Mouse (Mus musculus) heart, adult 2 months (tissue): Measurements from ENCODE around the gene Mypn. TPM values are rescaled to one million over a fixed set of nuclear protein-coding genes. Genes with fewer than 3 reads are reported as not detected.

Experiments used
- DNase-seq, 2 experiments: peaks; one replicate each; pipeline ENCODE4 v3.0.0; 2021
- H3K27ac ChIP-seq: fragments of 200-600 bp; 2 replicates; pipeline ENCODE4 v1.8.1; 2022
- H3K27me3 ChIP-seq: fragments of 200-500 bp; 2 replicates; pipeline ENCODE4 v1.6.1; 2012; ENCODE audit warnings: mild to moderate bottlenecking, low read length, inconsistent platforms, mixed read lengths; ENCODE audit not compliant: control insufficient read depth, insufficient read depth
- H3K36me3 ChIP-seq: fragments of 200-500 bp; 2 replicates; pipeline ENCODE4 v1.6.1; 2012; ENCODE audit warnings: low read length, inconsistent platforms; ENCODE audit not compliant: control insufficient read depth, insufficient read depth
- H3K4me1 ChIP-seq: fragments of 200-500 bp; 2 replicates; pipeline ENCODE4 v1.6.1; 2011; ENCODE audit warnings: low read length; ENCODE audit not compliant: control insufficient read depth, insufficient read depth
- H3K4me3 ChIP-seq: fragments of 200-600 bp; 2 replicates; pipeline ENCODE4 v1.8.1; 2022
- H3K79me2 ChIP-seq: fragments of 200-500 bp; replicated peaks from 2 replicates; pipeline ENCODE4 v1.6.1; 2012; ENCODE audit warnings: mild to moderate bottlenecking, inconsistent platforms, low read length, moderate library complexity, mixed read lengths; ENCODE audit not compliant: control insufficient read depth, insufficient read depth
- H3K9ac ChIP-seq: fragments of 200-500 bp; 2 replicates; pipeline ENCODE4 v1.6.1; 2012; ENCODE audit warnings: low read depth, mild to moderate bottlenecking, control low read depth, inconsistent platforms, low read length, mixed read lengths
- CTCF ChIP-seq: fragments of 200-600 bp; IDR thresholded peaks from 2 replicates; pipeline ENCODE4 v1.8.1; 2022; ENCODE audit warnings: antibody characterized with exemption, mild to moderate bottlenecking, moderate library complexity
- EP300 ChIP-seq: fragments of 200-500 bp; IDR thresholded peaks from 2 replicates; pipeline ENCODE4 v1.6.1; 2011; ENCODE audit warnings: low read depth, low read length, control low read depth; ENCODE audit not compliant: insufficient read depth
- POLR2A ChIP-seq: fragments of 200-500 bp; IDR thresholded peaks from 2 replicates; pipeline ENCODE4 v1.6.1; 2011; ENCODE audit warnings: mild to moderate bottlenecking, low read depth, low read length, control low read depth; ENCODE audit not compliant: insufficient read depth
- WGBS: fragments of 180-500 bp; shearing (Covaris S2); methylation state at CpG from one replicate; pipeline ENCODE4 v1.1.7; 2018; 5-methylcytosine and 5-hydroxymethylcytosine counted together
- intact Hi-C: fragments of 180-260 bp; cut with DNase I; formaldehyde crosslinking; loops from one replicate; pipeline ENCODE4 v1.15.1; 2025
- polyA plus RNA-seq: library from polyadenylated mRNA; depleted of rRNA; stranded (reverse); fragments of >200 nt; gene quantifications from 2 replicates; pipeline ENCODE4 v1.2.3, GENCODE M21; 2012; rRNA removed
- total RNA-seq, 2 experiments: library from RNA; stranded (reverse); gene quantifications; 2 replicates each; pipeline ENCODE4 v1.2.3; 2021

The Mypn gene
- total and polyA plus RNA-seq, 3 experiments, result 32.1 to 110 (median 96.6) TPM

GRCm38 (mm10) chr10:63089103-63089757 is 114.5 kb downstream of the Mypn start:
- no peak overlapping the region for H3K27ac ChIP-seq
- no peaks in the 10 kb centered on the region for H3K27me3 ChIP-seq
- intact Hi-C loops, result no loop called here
- H3K36me3 ChIP-seq, result no peaks in the 10 kb centered on the region
- DNase-seq, result no peak
- H3K4me3 ChIP-seq, result peak overlapping the region; percentile 25; the same call in 1 of the 2 replicates
- TF ChIP-seq CTCF, result no peak
- no peak for TF ChIP-seq EP300
- TF ChIP-seq POLR2A, result no peak
- 65% methylated on average over 8 of the region's 8 CpGs for WGBS
- H3K79me2 ChIP-seq, result no peaks in the 10 kb centered on the region
- no peak overlapping the region for H3K9ac ChIP-seq
- peaks cover 2% of the 10 kb centered on the region; the same call in 1 of the 2 replicates for H3K4me1 ChIP-seq

- 78% methylated on average over 10 of the region's 10 CpGs for WGBS
- H3K27ac ChIP-seq, result no peak overlapping the region
- H3K9ac ChIP-seq, result no peak overlapping the region
- no peaks in the 10 kb centered on the region for H3K36me3 ChIP-seq
- no peaks in the 10 kb centered on the region for H3K79me2 ChIP-seq
- no peak for DNase-seq
- no peaks in the 10 kb centered on the region for H3K27me3 ChIP-seq
- TF ChIP-seq CTCF (no peak), EP300 (no peak), POLR2A (no peak)
- peaks cover 2% of the 10 kb centered on the region; the same call in 1 of the 2 replicates for H3K4me1 ChIP-seq
- H3K4me3 ChIP-seq, result no peak overlapping the region
- intact Hi-C loops, result no loop called here
Observed at GRCm38 (mm10) chr10:63086304-63086703, 117.4 kb downstream of the Mypn start.

DNA sequence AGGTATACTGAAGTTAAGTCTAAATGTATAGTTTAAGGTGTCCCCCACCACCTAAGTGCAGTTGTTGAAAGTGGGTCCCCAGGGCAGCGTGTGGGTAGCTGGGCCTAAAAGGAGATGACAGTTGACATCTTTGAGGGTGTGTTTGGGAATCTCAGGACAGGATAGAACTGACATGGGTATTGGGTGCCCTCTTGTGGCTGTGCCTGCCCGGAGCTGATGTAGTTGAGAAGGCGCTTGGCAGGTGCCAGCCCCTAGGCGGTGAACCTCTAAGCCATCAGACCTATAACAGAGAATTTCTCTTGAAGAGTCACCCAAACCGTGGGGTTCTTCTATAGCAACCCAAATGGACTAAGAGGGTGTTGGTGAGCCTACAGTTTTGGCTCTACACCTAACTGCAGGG is 137.8 kb downstream of the Mypn start:
- intact Hi-C loops, result loop anchor here (1.0 to 5.0 kb wide), 3 partner anchors 23 to 84 kb away; partner anchors contain the start of gene Rufy2
- TF ChIP-seq POLR2A, result 0 out of 2 replicates have a peak, but pooled peaks have one; percentile 17
- TF ChIP-seq EP300, result peak; percentile 89
- peak; percentile 96 for TF ChIP-seq CTCF

More for the DNA sequence above, 137.8 kb downstream of the Mypn start:
- Histone ChIP-seq H3K79me2 (no peaks in the 10 kb centered on the region), H3K4me3 (no peak overlapping the region), H3K27me3 (no peaks in the 10 kb centered on the region), H3K27ac (no peak overlapping the region), H3K36me3 (no peaks in the 10 kb centered on the region), H3K9ac (no peak overlapping the region), H3K4me1 (no peaks in the 10 kb centered on the region)
- peak; percentile 75 to 79 for DNase-seq
- WGBS, result 2% methylated on average over 5 of the region's 5 CpGs

Other genes starting within 250 kb of the Mypn start
- gene Rufy2, start 223.7 kb downstream of the Mypn start, total RNA-seq, result 1 to 10 TPM; 7.3 to 9.6 TPM
- 2.5 and 4.4 TPM in 2 replicates for gene Rufy2, start 223.7 kb downstream of the Mypn start, polyA plus RNA-seq
- 10 to 100 TPM; 33.5 to 34.5 TPM for gene Hnrnph3, start 179.7 kb downstream of the Mypn start, total RNA-seq
- gene Hnrnph3, start 179.7 kb downstream of the Mypn start, polyA plus RNA-seq, result 18.0 and 36.8 TPM in 2 replicates
- gene Pbld2, start 179.6 kb downstream of the Mypn start, total RNA-seq, result 1 to 10 TPM; 7.6 to 9.9 TPM
- 0.98 and 2.1 TPM in 2 replicates for gene Pbld2, start 179.6 kb downstream of the Mypn start, polyA plus RNA-seq
- gene Pbld1, start 143.8 kb downstream of the Mypn start, total RNA-seq, result 1 to 10 TPM in 1 of 2 experiments, under 1 TPM in 1; 0.89 to 1.5 TPM
- 1.0 and 1.2 TPM in 2 replicates for gene Pbld1, start 143.8 kb downstream of the Mypn start, polyA plus RNA-seq
- gene Atoh7, start 104.3 kb downstream of the Mypn start, total RNA-seq, result not detected
- gene Atoh7, start 104.3 kb downstream of the Mypn start, polyA plus RNA-seq, result not detected in 2 replicates
- gene Herc4, start 39.9 kb upstream of the Mypn start, total RNA-seq, result 10 to 100 TPM; 30.2 to 32.3 TPM
- gene Herc4, start 39.9 kb upstream of the Mypn start, polyA plus RNA-seq, result 13.1 and 28.8 TPM in 2 replicates
- gene Sirt1, start 177.8 kb upstream of the Mypn start, total RNA-seq, result 10 to 100 TPM; 10.4 to 11.5 TPM
- 2.5 and 5.8 TPM in 2 replicates for gene Sirt1, start 177.8 kb upstream of the Mypn start, polyA plus RNA-seq
- gene Dnajc12, start 178.5 kb upstream of the Mypn start, total RNA-seq, result 10 to 100 TPM; 11.6 to 13.5 TPM
- gene Dnajc12, start 178.5 kb upstream of the Mypn start, polyA plus RNA-seq, result 3.5 and 3.9 TPM in 2 replicates
- not detected for gene Gm7075, start 217.8 kb upstream of the Mypn start, total RNA-seq
- gene Gm7075, start 217.8 kb upstream of the Mypn start, polyA plus RNA-seq, result not detected in 2 replicates
- 10 to 100 TPM; 46.9 to 54.6 TPM for gene Ctnna3, start 226.1 kb upstream of the Mypn start, total RNA-seq
- gene Ctnna3, start 226.1 kb upstream of the Mypn start, polyA plus RNA-seq, result 6.4 and 18.6 TPM in 2 replicates